Mouse (Mus musculus) MEL (cell line): ENCODE measurements around the gene Pigl.

Experiments used
- BHLHE40 ChIP-seq: IDR thresholded peaks from 2 replicates; pipeline ENCODE4 v1.6.1; 2012; ENCODE audit warnings: low read depth, mild to moderate bottlenecking, inconsistent platforms, low read length, improper control_type of control experiment, borderline replicate concordance
- CHD1 ChIP-seq: IDR thresholded peaks from 2 replicates; pipeline ENCODE4 v1.6.1; 2012; ENCODE audit warnings: low read depth, mild to moderate bottlenecking, inconsistent platforms, low read length, improper control_type of control experiment
- CTCF ChIP-seq, 3 experiments: IDR thresholded peaks in 2 of 3; conservative IDR thresholded peaks in 1 of 3; 2 replicates each; pipeline ENCODE4 v1.5.1; 2011 to 2012; ENCODE audit warnings: low read length in 3 of 3, low read depth in 2 of 3, mild to moderate bottlenecking in 2 of 3, improper control_type of control experiment in 1 of 3, inconsistent platforms in 1 of 3, mixed read lengths in 1 of 3, moderate library complexity in 1 of 3; ENCODE audit not compliant: control insufficient read depth in 1 of 3, insufficient read depth in 1 of 3, poor library complexity in 1 of 3, severe bottlenecking in 1 of 3
- RCOR1 ChIP-seq: IDR thresholded peaks from 2 replicates; pipeline ENCODE4 v1.6.1; 2012; ENCODE audit warnings: low read depth, mild to moderate bottlenecking, inconsistent platforms, low read length, improper control_type of control experiment

- TF ChIP-seq BHLHE40 (no peak), CHD1 (no peak), CTCF (IDR thresholded peaks at IDR 0.05 in 2 of 3, conservative IDR thresholded peaks at IDR 0.05 in 1 of 3; ENCODE audit: control insufficient read depth in 1 of 3, insufficient read depth in 1 of 3, low read depth in 2 of 3, low read length in 3 of 3, poor library complexity in 1 of 3, severe bottlenecking in 1 of 3) (no peak), RCOR1 (no peak)
Observed at GRCm38 (mm10) chr11:62522283-62522682, 64.0 kb downstream of the Pigl start.
